ENCODE assay signal across 10 mouse cellular contexts in genomic region chr15:68445341-68445740, GRCm38 (mm10).
DNase-seq lines count a peak whose midpoint lies in the region; ATAC-seq lines count a peak whose summit lies in the region.
"Had no signal": no experiment of that assay in that cellular context is flagged by ENCODE, and none has a peak within 500 bp of the region (broad histone marks: within the 10 kb centered on the region; RNA-seq: fewer than 3 reads in every experiment).

No protein-coding gene starts in this region.

- no peak for ATAC-seq in erythroid progenitor cell, adult 5-6 weeks (replicated peaks; ENCODE audit: low FRiP score, poor library complexity, severe bottlenecking)

- DNase-seq in brain, adult 2 months (ENCODE audit: low read depth, low spot score): peak; percentile 95
- peak; percentile 60 for DNase-seq in cerebellum, adult 11 months
- peak; percentile 53 to 75 for DNase-seq in frontal cortex, adult 2 months (ENCODE audit: extremely low spot score in 1 of 2, low spot score in 1 of 2)
- peak; percentile 8 to 81 for DNase-seq in left cerebral cortex, adult 9 months (ENCODE audit: low spot score in 2 of 2)
- DNase-seq in urinary bladder, postnatal 36 days (ENCODE audit: low spot score in 2 of 2): no peak
- DNase-seq in embryo, embryonic 9.5 days (ENCODE audit: extremely low spot score): no peak
- DNase-seq: gastrocnemius, postnatal 25 days; lung, postnatal 14 days; thymus, postnatal 25 days had no signal

Comparison
In these comparisons a context has a peak if more than half of its experiments do, and no peak if none do; other contexts are left out.
1. DNase-seq: peak in brain, adult 2 months (single experiment), cerebellum, adult 11 months (single experiment), frontal cortex, adult 2 months (2 of 2) and left cerebral cortex, adult 9 months (2 of 2); none in urinary bladder, postnatal 36 days (0 of 2) and embryo, embryonic 9.5 days (single experiment).